Mouse (Mus musculus): ENCODE measurements around the gene Cyb5r3.

Gene Cyb5r3

GRCm38 (mm10) chr15:83169772-83170722, 2.3 kb downstream of the Cyb5r3 start:
- DNase-seq (ENCODE audit: inconsistent age in 2 of 2, low spot score in 1 of 2): peak; percentile 39 to 68

GRCm38 (mm10) chr15:83168875-83169771, 3.3 kb downstream of the Cyb5r3 start:
- peak; percentile 18 to 49 for DNase-seq (ENCODE audit: inconsistent age in 2 of 2, low spot score in 1 of 2)

- no peak for DNase-seq (ENCODE audit: inconsistent age in 2 of 2, low spot score in 1 of 2)
Measured at GRCm38 (mm10) chr15:83168311-83168710, 4.1 kb downstream of the Cyb5r3 start.

GRCm38 (mm10) chr15:83167550-83168065, 4.8 kb downstream of the Cyb5r3 start:
- peak; percentile 30 to 61 for DNase-seq (ENCODE audit: inconsistent age in 2 of 2, low spot score in 1 of 2)

GRCm38 (mm10) chr15:83167126-83167525, 5.3 kb downstream of the Cyb5r3 start:
- DNase-seq (ENCODE audit: inconsistent age in 2 of 2, low spot score in 1 of 2): no peak

- DNase-seq (ENCODE audit: inconsistent age in 2 of 2, low spot score in 1 of 2): peak; percentile 88 to 95
Measured at GRCm38 (mm10) chr15:83166642-83167041, 5.8 kb downstream of the Cyb5r3 start.

- peak in 1 of 2 experiments; percentile 56 for DNase-seq (ENCODE audit: inconsistent age in 2 of 2, low spot score in 1 of 2)
Measured at GRCm38 (mm10) chr15:83165526-83166315, 6.7 kb downstream of the Cyb5r3 start.

GRCm38 (mm10) chr15:83164971-83165471, 7.4 kb downstream of the Cyb5r3 start:
- peak; percentile 53 to 69 for DNase-seq (ENCODE audit: inconsistent age in 2 of 2, low spot score in 1 of 2)

- no peak for DNase-seq (ENCODE audit: inconsistent age in 2 of 2, low spot score in 1 of 2)
Measured at GRCm38 (mm10) chr15:83162818-83163485, 9.4 kb downstream of the Cyb5r3 start.

GRCm38 (mm10) chr15:83162001-83162400, 10.4 kb downstream of the Cyb5r3 start:
- no peak for DNase-seq (ENCODE audit: inconsistent age in 2 of 2, low spot score in 1 of 2)

- DNase-seq (ENCODE audit: inconsistent age in 2 of 2, low spot score in 1 of 2): no peak
Measured at GRCm38 (mm10) chr15:83161062-83161748, 11.2 kb downstream of the Cyb5r3 start.

GRCm38 (mm10) chr15:83160561-83160960, 11.8 kb downstream of the Cyb5r3 start:
- peak in 1 of 2 experiments; percentile 23 for DNase-seq (ENCODE audit: inconsistent age in 2 of 2, low spot score in 1 of 2)

GRCm38 (mm10) chr15:83159823-83160222, 12.6 kb downstream of the Cyb5r3 start:
- DNase-seq (ENCODE audit: inconsistent age in 2 of 2, low spot score in 1 of 2): peak in 1 of 2 experiments; percentile 33

GRCm38 (mm10) chr15:83158587-83159160, 13.7 kb downstream of the Cyb5r3 start:
- DNase-seq (ENCODE audit: inconsistent age in 2 of 2, low spot score in 1 of 2): peak; percentile 54 to 82

- peak in 1 of 2 experiments; percentile 31 for DNase-seq (ENCODE audit: inconsistent age in 2 of 2, low spot score in 1 of 2)
Measured at GRCm38 (mm10) chr15:83157667-83158064, 14.7 kb downstream of the Cyb5r3 start.

- peak; percentile 67 to 89 for DNase-seq (ENCODE audit: inconsistent age in 2 of 2, low spot score in 1 of 2)
Measured at GRCm38 (mm10) chr15:83156929-83157666, 15.3 kb downstream of the Cyb5r3 start.

GRCm38 (mm10) chr15:83155672-83156419, 16.5 kb downstream of the Cyb5r3 start:
- DNase-seq (ENCODE audit: inconsistent age in 2 of 2, low spot score in 1 of 2): peak; percentile 58 to 87
